Mouse (Mus musculus): ENCODE measurements around the gene Smc4.
"Not testable (repeated sequence)": the region's sequence is repeated elsewhere in the genome, so short reads cannot be mapped to it uniquely, and the experiment has no call there.

Gene Smc4

DNA sequence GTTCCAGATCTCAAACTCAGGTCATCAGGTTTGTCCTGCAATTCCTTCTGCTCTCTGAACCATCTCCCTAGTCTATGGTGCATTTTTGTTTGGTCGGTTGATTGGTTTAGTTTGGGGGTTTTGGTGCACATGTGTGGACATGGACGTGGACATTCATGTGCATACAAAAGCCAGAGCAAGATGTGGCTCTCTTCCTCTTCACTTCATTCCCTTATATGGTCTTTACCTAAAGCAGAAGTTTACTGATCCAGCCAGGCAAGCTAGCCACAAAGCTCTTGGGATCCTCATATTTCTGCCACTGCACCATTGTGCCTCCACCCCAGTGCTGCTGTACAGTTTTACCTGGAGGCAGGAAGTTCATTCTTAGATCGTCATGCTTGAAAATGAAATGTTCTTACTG lies 12.6 kb downstream of the Smc4 start:
- DNase-seq (ENCODE audit: low read depth, low spot score) = no peak

DNA sequence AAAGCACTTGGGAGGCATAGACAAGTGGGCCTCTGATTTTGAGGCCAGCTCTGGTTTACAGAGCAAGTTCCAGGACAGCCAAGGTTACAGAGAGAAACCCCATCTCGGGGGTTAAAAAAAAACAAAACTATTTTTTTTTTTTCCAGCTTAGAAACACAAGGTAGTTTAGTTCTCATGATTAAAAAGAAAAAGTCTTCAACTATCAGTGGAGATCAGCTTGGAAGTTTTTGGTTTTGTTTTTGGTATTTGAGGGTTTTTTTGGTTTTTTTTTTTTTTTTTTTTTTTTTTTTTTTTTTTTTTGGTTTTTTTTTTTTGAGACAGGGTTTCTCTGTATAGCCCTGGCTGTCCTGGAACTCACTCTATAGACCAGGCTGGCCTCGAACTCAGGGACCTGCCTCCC lies 14.1 kb downstream of the Smc4 start:
- DNase-seq (ENCODE audit: low read depth, low spot score) = not testable (repeated sequence)

DNA sequence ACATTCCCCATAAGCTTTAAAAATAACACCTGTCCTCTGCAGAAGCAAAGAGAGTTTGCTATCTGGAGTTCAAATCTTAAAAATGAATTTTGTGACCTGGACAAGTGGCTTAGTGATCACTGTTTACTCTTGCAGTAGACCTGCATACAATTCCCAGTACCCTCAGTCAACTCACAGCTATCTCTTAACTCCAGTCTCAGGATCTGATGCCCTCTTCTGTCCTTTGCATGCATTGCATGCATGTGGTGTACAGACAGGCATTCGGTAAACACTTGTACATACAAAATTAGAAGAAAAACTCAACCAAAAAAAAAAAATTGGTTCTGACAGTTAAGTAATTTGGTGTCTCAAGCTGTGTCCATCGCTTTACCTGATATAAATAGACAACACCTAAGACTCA lies 15.7 kb downstream of the Smc4 start:
- DNase-seq (ENCODE audit: low read depth, low spot score) = no peak

DNA sequence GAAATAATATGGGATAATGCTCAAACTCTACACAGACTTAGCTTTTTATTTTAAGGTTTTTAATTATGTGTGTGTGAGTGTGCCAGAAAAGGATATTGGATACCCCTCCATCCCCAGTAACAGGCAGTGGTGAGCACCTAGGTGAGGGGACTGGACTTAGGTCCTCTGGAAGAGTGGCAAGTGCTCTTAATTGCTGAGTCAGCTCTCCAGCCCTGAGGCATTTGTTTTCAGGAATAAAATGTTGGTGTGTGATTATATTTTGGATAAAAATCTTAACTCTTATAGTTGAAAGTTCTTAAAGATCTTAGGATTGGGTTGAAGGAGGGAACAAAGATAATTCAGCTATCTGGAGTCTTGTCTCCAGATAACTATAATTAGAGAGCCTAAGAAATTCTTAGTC lies 16.2 kb downstream of the Smc4 start:
- no peak for DNase-seq (ENCODE audit: low read depth, low spot score)

DNA sequence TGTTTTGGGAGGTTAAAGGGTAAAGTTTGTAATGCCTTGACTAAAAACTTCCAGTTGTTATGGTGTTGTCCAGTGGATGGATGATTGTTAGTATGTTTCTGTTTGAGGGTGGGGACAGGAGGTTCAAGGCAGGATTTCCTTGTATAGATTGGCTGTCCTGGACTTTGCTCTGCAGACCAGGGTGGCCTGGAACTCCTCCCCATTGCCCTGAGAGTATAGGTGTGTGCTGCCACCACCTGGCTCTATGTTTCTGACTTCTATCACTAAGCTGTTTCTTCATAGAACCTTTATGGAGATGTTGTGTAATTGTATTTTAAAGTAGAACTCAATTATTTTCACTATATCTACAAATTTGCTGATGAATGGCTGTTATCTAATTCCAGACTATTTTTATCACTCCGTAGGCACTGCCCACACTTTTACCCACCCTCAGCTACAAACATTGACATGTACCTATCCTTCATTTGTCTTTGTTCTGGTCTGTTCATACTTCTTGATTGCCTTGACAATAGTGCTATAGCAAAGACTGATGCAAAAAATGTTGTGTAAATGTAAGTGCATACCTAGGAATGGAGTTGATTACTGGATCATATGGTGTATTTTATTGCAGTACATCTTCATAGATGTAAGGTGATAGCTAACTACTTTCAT lies 21.7 kb downstream of the Smc4 start:
- no peak for DNase-seq (ENCODE audit: low read depth, low spot score)

DNA sequence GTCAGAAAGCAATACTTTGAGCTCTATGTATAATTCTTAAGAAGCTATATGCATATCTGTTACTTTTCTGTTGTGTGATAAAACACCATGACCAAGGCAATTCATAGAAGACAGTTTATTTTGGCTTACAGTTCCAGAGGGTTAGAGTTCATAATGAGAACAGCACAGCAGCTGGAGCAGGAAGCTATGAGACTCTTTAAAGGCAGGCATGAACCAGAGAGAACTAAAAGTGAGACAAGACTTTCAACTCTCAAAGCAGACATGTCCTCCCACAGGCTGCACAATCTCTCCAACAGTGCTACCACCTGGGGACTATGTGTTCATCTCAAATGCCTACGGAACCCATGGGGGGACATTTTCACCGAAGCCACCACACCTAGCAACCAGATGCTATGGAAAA lies 35.6 kb downstream of the Smc4 start:
- DNase-seq (ENCODE audit: low read depth, low spot score) = no peak

DNA sequence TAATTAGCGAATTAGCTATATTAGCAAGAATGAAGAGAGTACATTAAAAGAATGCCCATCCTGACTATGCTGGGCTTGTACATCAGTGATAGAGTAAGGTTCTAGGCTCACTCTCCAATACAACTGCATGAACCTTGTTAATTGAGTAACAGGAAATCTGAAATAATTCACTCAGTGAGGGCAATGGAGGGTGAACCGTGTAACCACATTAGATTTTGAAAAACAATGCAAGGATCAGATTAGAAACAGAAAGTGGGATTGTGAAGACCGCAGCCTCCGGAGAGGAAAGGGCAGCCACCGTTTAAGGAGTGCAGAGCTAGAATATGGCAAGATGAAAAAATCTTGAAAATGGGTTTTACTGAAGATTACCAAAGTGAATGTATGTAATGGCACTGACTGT lies 36.8 kb downstream of the Smc4 start:
- no peak for DNase-seq (ENCODE audit: low read depth, low spot score)

DNA sequence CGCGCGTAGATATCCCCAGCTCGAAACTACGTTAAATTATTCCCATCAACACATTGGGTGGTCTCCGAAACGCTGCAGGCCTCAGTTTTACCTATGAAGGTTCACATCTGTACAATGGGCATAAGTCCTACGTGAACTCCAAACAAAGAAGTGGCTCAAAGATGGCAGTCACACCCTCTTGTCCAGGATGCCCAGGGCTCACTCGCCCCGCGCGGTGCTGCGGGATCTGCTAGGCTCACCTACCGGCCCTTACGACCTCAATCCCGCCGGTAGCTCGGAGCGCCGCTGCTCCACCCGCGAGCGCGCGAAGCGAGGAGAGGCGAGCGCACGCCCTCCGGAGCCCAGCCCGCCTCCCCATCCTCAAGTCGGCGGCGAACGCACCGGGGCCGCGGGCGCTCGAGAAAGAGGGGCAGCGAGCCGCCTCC lies 39.6 kb downstream of the Smc4 start:
- DNase-seq (ENCODE audit: low read depth, low spot score) = peak; percentile 3

DNA sequence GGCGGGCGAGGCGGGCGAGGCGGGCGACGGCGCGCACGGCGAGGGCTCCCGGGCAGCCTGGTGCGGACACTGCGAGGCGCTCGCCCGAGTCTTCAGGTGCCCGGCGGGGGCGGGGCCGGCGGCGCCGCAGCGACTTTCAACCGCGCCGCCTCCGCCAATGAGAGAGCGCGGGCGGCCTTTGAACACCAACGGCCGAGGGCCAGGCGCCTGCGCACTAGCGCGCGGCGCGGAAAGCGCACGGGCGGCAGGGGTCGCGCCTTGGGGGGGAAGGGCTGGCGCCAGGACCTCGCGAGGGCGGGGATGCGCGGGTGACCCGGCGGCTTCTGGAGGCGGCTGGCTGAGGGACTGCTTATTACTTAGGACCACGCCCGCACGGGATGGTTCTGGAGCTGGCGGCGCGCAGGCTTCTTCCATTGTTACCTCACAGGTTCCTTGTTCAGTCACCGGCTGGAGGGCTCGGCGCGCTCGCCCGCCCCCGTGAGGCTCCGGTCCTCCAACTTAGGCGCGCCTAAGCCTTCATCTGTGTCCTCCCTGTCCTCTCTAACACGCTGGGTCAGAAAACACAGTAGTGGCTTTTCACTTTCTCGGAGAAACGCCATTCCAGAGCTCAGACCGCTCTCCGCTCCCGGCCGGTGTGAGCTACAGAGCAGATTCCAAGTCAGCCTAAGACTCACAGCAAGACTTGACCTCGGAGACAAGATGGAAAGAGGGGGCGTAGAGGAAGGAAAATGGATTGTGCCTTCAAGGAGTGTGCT lies 40.3 kb downstream of the Smc4 start, which contains the start of gene Trim59:
Trim59 (minus strand) TSS at position 111 of the 755 bp plus-strand sequence.
- peak; percentile 74 for DNase-seq (ENCODE audit: low read depth, low spot score)

DNA sequence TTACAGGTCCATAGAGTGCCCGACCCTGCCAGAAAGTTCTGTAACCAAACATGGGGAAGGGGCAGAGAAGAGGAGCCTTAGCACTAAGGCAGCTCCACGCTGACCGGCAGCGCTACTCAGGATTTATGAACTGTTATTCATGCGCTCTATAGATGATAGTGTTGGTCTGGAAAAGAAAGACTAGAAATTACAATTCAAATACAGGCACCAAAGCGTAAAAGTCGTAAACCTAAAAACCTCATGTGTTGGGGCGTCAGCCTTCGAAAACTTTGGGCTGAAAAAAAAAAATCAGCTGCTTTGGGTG lies 40.8 kb downstream of the Smc4 start:
- no peak for DNase-seq (ENCODE audit: low read depth, low spot score)

DNA sequence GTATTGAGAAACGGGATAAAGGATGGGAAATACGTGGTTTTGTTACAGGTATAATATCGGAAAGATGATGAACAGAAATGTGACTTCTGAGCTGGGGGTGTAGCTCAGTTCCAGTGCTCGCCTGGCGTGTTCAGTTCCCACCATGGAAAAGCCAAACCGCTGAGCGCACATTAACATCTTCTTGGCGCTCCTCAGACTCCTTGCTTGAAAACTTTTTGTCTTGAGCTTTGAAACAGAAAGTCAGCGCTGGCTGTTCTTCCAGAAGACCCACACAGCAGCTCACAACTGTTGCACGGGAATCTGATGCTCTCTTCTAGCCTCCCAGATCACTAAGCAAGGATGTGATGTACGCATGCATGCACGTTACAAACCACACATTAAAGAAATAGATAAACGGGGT lies 41.2 kb downstream of the Smc4 start:
- DNase-seq (ENCODE audit: low read depth, low spot score) = no peak

DNA sequence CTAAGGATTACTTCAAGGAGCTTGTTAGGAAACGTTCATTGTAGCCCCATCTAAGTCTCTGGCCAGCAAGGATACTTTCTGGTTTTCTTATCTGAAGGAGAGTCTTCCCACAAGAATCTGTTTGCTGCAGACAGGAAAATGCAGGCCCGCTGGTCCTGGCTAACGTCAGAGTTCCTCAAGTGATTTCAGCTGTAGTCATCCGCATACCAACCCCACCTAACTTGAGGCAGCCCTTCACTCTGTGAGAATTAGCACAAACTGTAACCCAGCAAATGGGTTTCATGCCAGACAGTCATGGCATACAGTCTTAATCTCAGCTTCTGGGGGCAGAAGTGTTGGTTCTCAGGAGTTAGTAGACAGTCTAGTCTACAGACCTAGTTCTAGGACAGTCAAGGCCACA lies 42.0 kb downstream of the Smc4 start:
- DNase-seq (ENCODE audit: low read depth, low spot score) = no peak

DNA sequence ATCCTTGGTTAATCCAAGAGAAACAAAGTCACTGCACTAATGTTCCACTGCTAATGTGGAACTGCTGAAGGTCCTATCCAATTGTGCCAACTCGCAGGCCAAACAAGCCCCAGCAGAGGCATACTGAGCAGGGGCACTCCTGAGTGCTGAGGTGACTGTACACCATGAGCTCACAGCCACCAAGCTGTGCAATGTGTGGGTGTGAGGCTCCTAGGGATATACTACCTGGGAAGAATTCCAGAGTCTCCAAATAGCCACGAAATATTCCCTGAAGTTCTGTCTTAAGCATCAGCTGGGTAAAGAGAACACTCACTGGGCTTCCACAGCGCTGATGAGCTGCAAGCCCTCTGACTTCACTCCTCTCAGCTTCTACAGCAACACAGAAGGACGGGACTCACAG lies 43.1 kb downstream of the Smc4 start:
- no peak for DNase-seq (ENCODE audit: low read depth, low spot score)

DNA sequence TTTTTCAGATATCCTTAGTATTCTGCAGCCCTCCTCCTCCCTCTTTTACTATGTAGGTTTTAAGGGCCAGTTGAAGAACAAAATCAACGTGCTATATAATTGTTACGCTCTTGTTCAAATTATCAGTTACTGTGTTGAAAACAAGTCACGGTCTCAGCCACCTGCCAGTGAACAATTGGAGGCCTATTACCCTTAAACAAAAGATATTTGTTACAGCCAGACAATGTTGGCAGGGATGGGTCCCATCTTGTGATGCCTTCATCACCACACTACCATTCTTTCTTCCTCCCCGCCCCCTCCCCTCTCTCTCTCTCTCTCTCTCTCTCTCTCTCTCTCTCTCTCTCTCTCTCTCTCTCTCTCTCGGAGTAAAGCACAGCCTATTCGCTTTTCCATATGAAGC lies 44.5 kb downstream of the Smc4 start:
- no peak for DNase-seq (ENCODE audit: low read depth, low spot score)

DNA sequence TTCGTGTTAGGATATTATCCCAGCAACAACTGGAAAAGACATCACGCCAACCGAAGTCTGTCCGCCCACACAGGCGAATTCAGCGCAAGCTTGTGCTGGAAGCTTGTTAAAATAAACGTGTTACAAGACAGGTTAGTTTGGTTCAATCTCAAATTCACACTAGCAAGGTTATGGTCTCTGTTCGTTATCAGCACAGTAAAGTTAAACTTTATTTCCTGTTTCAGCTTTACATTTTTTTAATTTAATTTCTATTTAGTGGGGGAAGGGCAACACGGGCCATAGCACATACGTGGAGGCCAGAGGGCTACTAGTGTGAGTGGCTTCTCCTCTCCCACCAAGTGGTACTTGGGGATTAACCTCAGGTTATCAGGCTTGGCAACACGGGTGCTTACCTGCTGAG lies 47.4 kb downstream of the Smc4 start:
- DNase-seq (ENCODE audit: low read depth, low spot score) = no peak

DNA sequence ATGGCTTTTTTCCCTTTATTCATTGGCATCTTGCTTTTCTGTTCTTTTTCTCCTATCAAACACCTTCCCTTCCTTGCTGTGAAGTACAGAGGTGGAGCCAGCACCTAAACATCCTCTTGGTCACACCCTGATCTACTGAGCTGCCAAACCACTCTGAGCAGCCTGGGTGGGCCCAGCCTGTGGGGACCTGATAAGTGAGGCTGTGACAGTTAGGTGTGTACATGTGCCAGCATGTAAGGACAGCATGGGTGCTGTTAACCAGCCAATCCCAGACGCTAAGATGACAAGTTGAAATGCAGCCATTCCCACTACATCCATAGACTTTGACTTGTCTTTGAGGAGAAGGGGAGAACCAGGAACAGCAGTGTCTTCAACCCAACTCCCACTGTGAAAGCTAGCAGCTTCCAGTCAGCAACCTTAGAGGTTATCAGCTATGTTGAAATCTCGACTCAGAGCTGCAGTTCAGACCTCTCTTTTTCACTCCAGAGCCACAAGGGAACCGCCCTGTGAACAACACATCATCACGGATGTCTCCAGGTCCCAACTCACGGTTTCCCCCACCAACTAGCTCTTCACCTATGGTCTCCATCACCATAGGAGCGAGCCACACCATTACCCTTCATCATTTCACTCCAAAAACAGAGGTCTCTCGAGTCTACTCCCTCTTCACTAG lies 50.4 kb downstream of the Smc4 start:
- DNase-seq (ENCODE audit: low read depth, low spot score) = no peak

DNA sequence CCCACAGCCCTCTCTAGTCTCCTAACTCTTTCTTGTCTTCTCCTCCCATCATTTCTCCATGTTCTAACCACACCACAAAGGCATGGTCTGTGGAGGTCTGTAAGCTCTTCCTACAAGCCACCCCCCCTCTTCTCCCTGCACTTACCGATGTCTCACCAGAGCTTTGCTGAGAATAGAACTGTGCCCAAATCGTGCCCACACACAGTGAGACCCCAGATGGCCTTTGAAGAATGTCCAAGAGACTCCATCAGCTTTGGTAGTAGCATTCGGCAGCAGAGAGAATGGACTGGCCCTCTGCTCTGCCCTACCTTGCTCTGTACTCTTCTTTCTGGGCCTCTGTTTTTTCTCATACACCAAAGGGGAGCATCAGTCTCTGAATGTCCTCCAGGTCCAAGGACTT lies 51.3 kb downstream of the Smc4 start:
- DNase-seq (ENCODE audit: low read depth, low spot score) = no peak

DNA sequence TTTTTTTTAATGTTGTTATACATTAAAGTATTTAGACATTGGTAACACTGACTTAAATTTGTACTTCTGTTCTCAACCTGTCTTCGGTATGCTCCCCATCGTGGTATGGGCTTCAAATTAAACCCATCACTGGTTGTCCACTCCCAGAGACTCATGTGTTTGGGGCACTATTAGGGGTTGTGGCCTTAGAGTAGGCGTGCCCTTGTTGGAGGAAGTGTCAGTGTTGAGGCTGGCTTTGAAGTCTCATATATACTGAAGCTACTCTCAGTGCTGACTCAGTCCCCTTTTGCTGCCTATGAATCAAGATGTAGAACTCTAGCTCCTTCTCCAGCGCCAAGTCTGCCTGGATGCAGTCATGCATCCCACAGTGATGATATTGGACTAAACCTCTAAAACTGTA lies 56.1 kb downstream of the Smc4 start:
- no peak for DNase-seq (ENCODE audit: low read depth, low spot score)

DNA sequence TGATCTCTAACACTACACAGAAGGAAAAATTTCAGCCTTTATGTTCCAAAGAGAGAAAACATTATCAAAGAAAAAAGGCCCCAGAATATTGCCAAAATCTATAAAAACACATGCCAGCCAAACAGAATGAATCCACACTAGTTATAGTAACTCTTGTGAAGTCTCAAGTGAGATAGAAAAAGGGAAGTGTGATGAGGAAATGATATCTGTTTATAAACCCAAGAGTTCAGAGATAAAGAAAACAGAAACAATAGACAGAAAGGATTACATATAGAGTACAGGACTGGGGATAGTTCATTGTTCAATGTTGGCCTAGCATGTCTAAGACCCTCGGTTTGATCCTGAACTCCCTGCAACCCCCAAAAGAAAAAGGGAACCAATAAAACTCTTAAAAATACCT lies 58.2 kb downstream of the Smc4 start:
- DNase-seq (ENCODE audit: low read depth, low spot score) = no peak

DNA sequence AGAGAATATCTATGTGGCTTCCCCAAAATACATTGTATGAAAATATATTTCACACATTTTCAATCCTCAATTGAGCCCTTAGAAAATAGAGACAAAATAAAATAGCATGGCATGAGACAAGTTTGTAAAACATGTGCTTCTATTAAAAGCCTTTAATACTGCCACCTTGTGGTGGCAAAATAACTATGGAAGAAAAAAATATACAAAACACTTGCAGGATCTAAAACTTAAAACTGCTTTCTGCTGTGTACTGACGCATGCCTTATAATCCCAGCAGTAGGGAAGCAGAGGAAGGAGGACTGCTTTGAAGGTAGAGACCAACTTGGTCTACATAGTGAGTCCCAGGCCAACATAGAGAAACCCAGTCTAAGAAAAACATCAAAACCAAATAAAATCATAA lies 59.5 kb downstream of the Smc4 start:
- peak; percentile 8 for DNase-seq (ENCODE audit: low read depth, low spot score)
